Mouse (Mus musculus): ENCODE data around the gene Smim27. TPM values are rescaled to one million over a fixed set of nuclear protein-coding genes. Genes with fewer than 3 reads are reported as not detected.

Gene Smim27
- polyA plus RNA-seq, 1 experiment = 6.2 TPM

GRCm38 (mm10) chr4:40226095-40226494 lies 43.3 kb upstream of the Smim27 start:
- H3K4me2 ChIP-seq (ENCODE audit: low read depth) = no peak overlapping the region
- no peak for TF ChIP-seq MYOD1 (IDR thresholded peaks at IDR 0.05; ENCODE audit: control insufficient read depth in 1 of 3, insufficient read length in 2 of 3, low read depth in 2 of 3)
- no peak for TF ChIP-seq MAX (IDR thresholded peaks at IDR 0.05; ENCODE audit: low read depth)
- no peak for TF ChIP-seq MYOG (IDR thresholded peaks at IDR 0.05; ENCODE audit: control insufficient read depth in 1 of 3, insufficient read depth in 1 of 3, insufficient read length in 2 of 3, low read depth in 2 of 3)
- TF ChIP-seq TCF12 (IDR thresholded peaks at IDR 0.05; ENCODE audit: insufficient read depth, poor library complexity, severe bottlenecking) = no peak
- no peak for TF ChIP-seq POLR2A (IDR thresholded peaks at IDR 0.05; ENCODE audit: insufficient read length, low read depth)
- no peak for TF ChIP-seq E2F4 (IDR thresholded peaks at IDR 0.05; ENCODE audit: insufficient read depth)
- TF ChIP-seq POLR2AphosphoS2 (IDR thresholded peaks at IDR 0.05; ENCODE audit: insufficient read length, low read depth) = no peak
- TF ChIP-seq SRF (IDR thresholded peaks at IDR 0.05; ENCODE audit: control insufficient read depth, insufficient read length, low read depth) = no peak
- no peak for TF ChIP-seq TCF3 (IDR thresholded peaks at IDR 0.05; ENCODE audit: insufficient read length, low read depth)
- TF ChIP-seq CEBPB (IDR thresholded peaks at IDR 0.05; ENCODE audit: insufficient read depth, poor library complexity, severe bottlenecking) = no peak
- TF ChIP-seq REST (IDR thresholded peaks at IDR 0.05; ENCODE audit: insufficient read depth, insufficient read length) = no peak
- no peak for TF ChIP-seq USF1 (IDR thresholded peaks at IDR 0.05; ENCODE audit: low read depth)
- no peak overlapping the region for H3K4me3 ChIP-seq
- H3K36me3 ChIP-seq (ENCODE audit: control insufficient read depth, insufficient read depth) = no peaks in the 10 kb centered on the region
- H3K79me2 ChIP-seq (ENCODE audit: control insufficient read depth, insufficient read depth) = no peaks in the 10 kb centered on the region
- H3K27me3 ChIP-seq (ENCODE audit: control insufficient read depth, insufficient read depth, insufficient read length) = no peaks in the 10 kb centered on the region
- H3ac ChIP-seq (ENCODE audit: control insufficient read depth, insufficient read length) = no peak overlapping the region

- TF ChIP-seq TCF12 (IDR thresholded peaks at IDR 0.05; ENCODE audit: insufficient read depth, poor library complexity, severe bottlenecking) (no peak), MYOG (IDR thresholded peaks at IDR 0.05; ENCODE audit: control insufficient read depth in 1 of 3, insufficient read depth in 1 of 3, insufficient read length in 2 of 3, low read depth in 2 of 3) (no peak), E2F4 (IDR thresholded peaks at IDR 0.05; ENCODE audit: insufficient read depth) (no peak), POLR2AphosphoS2 (IDR thresholded peaks at IDR 0.05; ENCODE audit: insufficient read length, low read depth) (no peak), CEBPB (IDR thresholded peaks at IDR 0.05; ENCODE audit: insufficient read depth, poor library complexity, severe bottlenecking) (no peak), POLR2A (IDR thresholded peaks at IDR 0.05; ENCODE audit: insufficient read length, low read depth) (no peak), TCF3 (IDR thresholded peaks at IDR 0.05; ENCODE audit: insufficient read length, low read depth) (no peak), REST (IDR thresholded peaks at IDR 0.05; ENCODE audit: insufficient read depth, insufficient read length) (no peak), MAX (IDR thresholded peaks at IDR 0.05; ENCODE audit: low read depth) (no peak), USF1 (IDR thresholded peaks at IDR 0.05; ENCODE audit: low read depth) (no peak), SRF (IDR thresholded peaks at IDR 0.05; ENCODE audit: control insufficient read depth, insufficient read length, low read depth) (no peak), MYOD1 (IDR thresholded peaks at IDR 0.05; ENCODE audit: control insufficient read depth in 1 of 3, insufficient read length in 2 of 3, low read depth in 2 of 3) (no peak)
Observed at GRCm38 (mm10) chr4:40227131-40227530, 42.2 kb upstream of the Smim27 start.

GRCm38 (mm10) chr4:40227886-40228285 lies 41.5 kb upstream of the Smim27 start:
- no peaks in the 10 kb centered on the region for H3K79me2 ChIP-seq (ENCODE audit: control insufficient read depth, insufficient read depth)
- TF ChIP-seq SRF (IDR thresholded peaks at IDR 0.05; ENCODE audit: control insufficient read depth, insufficient read length, low read depth) (no peak), USF1 (IDR thresholded peaks at IDR 0.05; ENCODE audit: low read depth) (no peak), CEBPB (IDR thresholded peaks at IDR 0.05; ENCODE audit: insufficient read depth, poor library complexity, severe bottlenecking) (no peak), REST (IDR thresholded peaks at IDR 0.05; ENCODE audit: insufficient read depth, insufficient read length) (no peak), E2F4 (IDR thresholded peaks at IDR 0.05; ENCODE audit: insufficient read depth) (no peak), MYOG (IDR thresholded peaks at IDR 0.05; ENCODE audit: control insufficient read depth in 1 of 3, insufficient read depth in 1 of 3, insufficient read length in 2 of 3, low read depth in 2 of 3) (no peak), POLR2A (IDR thresholded peaks at IDR 0.05; ENCODE audit: insufficient read length, low read depth) (no peak), POLR2AphosphoS2 (IDR thresholded peaks at IDR 0.05; ENCODE audit: insufficient read length, low read depth) (no peak), TCF12 (IDR thresholded peaks at IDR 0.05; ENCODE audit: insufficient read depth, poor library complexity, severe bottlenecking) (no peak), MAX (IDR thresholded peaks at IDR 0.05; ENCODE audit: low read depth) (no peak), MYOD1 (IDR thresholded peaks at IDR 0.05; ENCODE audit: control insufficient read depth in 1 of 3, insufficient read length in 2 of 3, low read depth in 2 of 3) (no peak), TCF3 (IDR thresholded peaks at IDR 0.05; ENCODE audit: insufficient read length, low read depth) (no peak)
- no peaks in the 10 kb centered on the region for H3K27me3 ChIP-seq (ENCODE audit: control insufficient read depth, insufficient read depth, insufficient read length)
- H3K4me2 ChIP-seq (ENCODE audit: low read depth) = no peak overlapping the region
- H3K36me3 ChIP-seq (ENCODE audit: control insufficient read depth, insufficient read depth) = no peaks in the 10 kb centered on the region
- no peak overlapping the region for H3K4me3 ChIP-seq
- no peak overlapping the region for H3ac ChIP-seq (ENCODE audit: control insufficient read depth, insufficient read length)

More at GRCm38 (mm10) chr4:40227131-40227530, 42.2 kb upstream of the Smim27 start:
- H3K36me3 ChIP-seq (ENCODE audit: control insufficient read depth, insufficient read depth) = no peaks in the 10 kb centered on the region
- no peak overlapping the region for H3K4me2 ChIP-seq (ENCODE audit: low read depth)
- H3K79me2 ChIP-seq (ENCODE audit: control insufficient read depth, insufficient read depth) = no peaks in the 10 kb centered on the region
- H3K4me3 ChIP-seq = no peak overlapping the region
- H3ac ChIP-seq (ENCODE audit: control insufficient read depth, insufficient read length) = no peak overlapping the region
- no peaks in the 10 kb centered on the region for H3K27me3 ChIP-seq (ENCODE audit: control insufficient read depth, insufficient read depth, insufficient read length)

- H3K27me3 ChIP-seq (ENCODE audit: control insufficient read depth, insufficient read depth, insufficient read length) = no peaks in the 10 kb centered on the region
- no peak overlapping the region for H3ac ChIP-seq (ENCODE audit: control insufficient read depth, insufficient read length)
- TF ChIP-seq POLR2AphosphoS2 (IDR thresholded peaks at IDR 0.05; ENCODE audit: insufficient read length, low read depth) = no peak
- TF ChIP-seq TCF3 (IDR thresholded peaks at IDR 0.05; ENCODE audit: insufficient read length, low read depth) = no peak
- no peak for TF ChIP-seq POLR2A (IDR thresholded peaks at IDR 0.05; ENCODE audit: insufficient read length, low read depth)
- no peak for TF ChIP-seq CEBPB (IDR thresholded peaks at IDR 0.05; ENCODE audit: insufficient read depth, poor library complexity, severe bottlenecking)
- TF ChIP-seq MYOD1 (IDR thresholded peaks at IDR 0.05; ENCODE audit: control insufficient read depth in 1 of 3, insufficient read length in 2 of 3, low read depth in 2 of 3) = no peak
- TF ChIP-seq E2F4 (IDR thresholded peaks at IDR 0.05; ENCODE audit: insufficient read depth) = no peak
- no peak for TF ChIP-seq SRF (IDR thresholded peaks at IDR 0.05; ENCODE audit: control insufficient read depth, insufficient read length, low read depth)
- TF ChIP-seq MAX (IDR thresholded peaks at IDR 0.05; ENCODE audit: low read depth) = no peak
- TF ChIP-seq USF1 (IDR thresholded peaks at IDR 0.05; ENCODE audit: low read depth) = no peak
- no peak for TF ChIP-seq MYOG (IDR thresholded peaks at IDR 0.05; ENCODE audit: control insufficient read depth in 1 of 3, insufficient read depth in 1 of 3, insufficient read length in 2 of 3, low read depth in 2 of 3)
- no peak for TF ChIP-seq TCF12 (IDR thresholded peaks at IDR 0.05; ENCODE audit: insufficient read depth, poor library complexity, severe bottlenecking)
- TF ChIP-seq REST (IDR thresholded peaks at IDR 0.05; ENCODE audit: insufficient read depth, insufficient read length) = no peak
- no peaks in the 10 kb centered on the region for H3K36me3 ChIP-seq (ENCODE audit: control insufficient read depth, insufficient read depth)
- no peak overlapping the region for H3K4me3 ChIP-seq
- H3K4me2 ChIP-seq (ENCODE audit: low read depth) = no peak overlapping the region
- H3K79me2 ChIP-seq (ENCODE audit: control insufficient read depth, insufficient read depth) = no peaks in the 10 kb centered on the region
Observed at GRCm38 (mm10) chr4:40229723-40230122, 39.7 kb upstream of the Smim27 start.
